Mouse (Mus musculus): ENCODE data around the gene Slc38a11.

DNA sequence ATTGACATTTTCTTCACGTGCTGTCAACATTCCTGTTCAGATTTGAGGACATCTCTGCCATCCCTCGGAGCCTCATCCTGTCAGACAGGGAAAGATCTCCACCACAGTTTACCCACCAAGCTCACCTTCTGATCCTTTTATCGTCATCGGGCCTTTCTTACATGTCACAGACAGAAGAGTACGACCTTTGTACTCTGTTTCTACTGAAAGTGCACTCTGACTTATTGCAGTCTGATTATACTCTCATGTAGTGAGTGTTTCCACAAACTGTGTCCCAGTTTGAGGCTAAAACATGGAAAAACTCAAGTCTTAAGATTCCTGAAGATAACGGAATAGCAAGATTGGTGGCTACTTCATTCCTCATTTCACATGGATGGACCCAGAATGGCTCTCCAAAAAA is 21.0 kb upstream of the Slc38a11 start:
- TF ChIP-seq CTCF (IDR thresholded peaks at IDR 0.05; ENCODE audit: borderline replicate concordance, control insufficient read depth, extremely low read depth, insufficient read depth, low read length, poor library complexity), result no peak
- no peak for TF ChIP-seq POLR2A (IDR thresholded peaks at IDR 0.05; ENCODE audit: control insufficient read depth, extremely low read depth, insufficient read depth, low read length, poor library complexity)

Measured in thymus, adult 2 months (tissue).